Mouse (Mus musculus) olfactory bulb, adult 2 months (tissue): ENCODE data around the gene Zfp341.

ENCODE experiments used
- CTCF ChIP-seq: fragments of 200-500 bp; IDR thresholded peaks from 2 replicates; pipeline ENCODE4 v1.5.1; 2012; ENCODE audit warnings: low read depth, mild to moderate bottlenecking, low read length, moderate library complexity; ENCODE audit not compliant: insufficient read depth
- POLR2A ChIP-seq: fragments of 200-500 bp; IDR thresholded peaks from 2 replicates; pipeline ENCODE4 v1.6.1; 2012; ENCODE audit warnings: mild to moderate bottlenecking, low read depth, low read length, moderate library complexity; ENCODE audit not compliant: insufficient read depth

- no peak for TF ChIP-seq POLR2A
- no peak for TF ChIP-seq CTCF
Observed at GRCm38 (mm10) chr2:154642005-154642459, 28.9 kb downstream of the Zfp341 start.
